Mouse (Mus musculus): ENCODE results near the gene Olfr370. TPM values are rescaled to one million over a fixed set of nuclear protein-coding genes. Genes with fewer than 3 reads are reported as not detected.

The Olfr370 gene
- total RNA-seq, 2 experiments from 2014 or later, result not detected

DNA sequence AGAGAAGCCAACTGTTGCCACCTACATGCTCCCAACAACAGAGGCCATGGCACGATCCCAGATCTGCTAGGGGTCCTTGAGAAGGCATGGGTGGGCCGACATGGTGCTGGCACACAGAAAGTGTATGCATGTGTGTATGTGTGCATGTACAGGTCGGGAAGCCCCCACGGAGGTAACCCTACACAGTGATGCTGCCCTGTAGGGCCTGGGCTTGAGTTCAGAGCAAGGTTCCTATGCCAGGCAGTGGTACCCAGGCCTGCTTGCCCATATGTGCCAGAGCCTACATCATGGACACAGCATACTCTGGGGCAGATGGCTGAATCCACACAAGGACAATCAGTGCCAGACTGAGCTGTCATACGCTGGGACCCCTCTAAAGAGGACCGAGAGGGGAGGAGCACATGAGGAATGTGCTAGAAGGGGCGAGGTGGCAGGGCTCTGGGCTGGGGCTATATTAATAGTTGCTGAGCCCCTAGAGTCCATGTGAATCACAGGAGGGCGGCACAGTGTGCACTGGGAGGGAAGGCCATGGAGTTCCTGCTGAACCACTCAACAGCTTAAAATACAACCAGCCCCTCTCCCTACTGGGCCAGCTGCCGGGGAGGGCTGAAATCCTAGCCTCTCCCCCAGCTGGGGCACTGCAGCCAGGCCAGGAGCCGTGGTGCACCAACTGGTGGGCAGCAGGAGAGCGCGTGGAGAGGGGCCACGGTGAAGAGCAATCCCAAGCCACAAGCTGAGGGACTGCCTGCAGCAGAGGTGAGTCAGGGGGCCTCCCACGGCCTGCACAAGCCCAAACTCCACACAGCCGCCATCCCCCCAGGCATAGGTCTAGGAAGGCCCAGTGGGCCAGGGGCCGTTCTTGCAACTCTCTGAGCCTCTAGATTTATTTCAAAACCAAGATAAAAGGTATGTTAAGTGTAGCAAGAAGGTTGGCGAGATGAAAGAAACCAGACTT is 40.3 kb downstream of the Olfr370 start:
- DNase-seq (ENCODE audit: low spot score), result peak; percentile 88

- DNase-seq (ENCODE audit: low spot score), result no peak
Measured at GRCm38 (mm10) chr8:83576516-83576895, 40.9 kb downstream of the Olfr370 start.

DNA sequence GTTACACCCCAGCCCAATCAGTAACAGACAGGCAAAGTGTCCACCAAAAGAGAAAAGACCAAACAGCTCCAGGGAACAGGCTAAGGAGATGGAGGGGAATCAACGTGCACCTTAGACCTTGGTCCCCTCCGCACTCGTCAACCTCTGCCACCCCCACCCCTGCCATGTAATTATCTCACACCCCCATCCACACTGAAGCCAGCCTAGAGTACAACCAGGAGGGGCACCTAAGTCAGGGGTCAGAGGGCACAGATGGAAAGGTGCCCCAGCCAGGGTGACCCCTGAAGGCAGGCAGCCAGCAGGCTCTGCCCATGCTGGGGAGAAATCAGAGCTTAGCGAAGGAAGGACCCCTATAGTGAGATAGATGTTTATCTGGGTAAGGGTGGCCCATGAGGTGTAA is 41.3 kb downstream of the Olfr370 start:
- DNase-seq (ENCODE audit: low spot score), result no peak

DNA sequence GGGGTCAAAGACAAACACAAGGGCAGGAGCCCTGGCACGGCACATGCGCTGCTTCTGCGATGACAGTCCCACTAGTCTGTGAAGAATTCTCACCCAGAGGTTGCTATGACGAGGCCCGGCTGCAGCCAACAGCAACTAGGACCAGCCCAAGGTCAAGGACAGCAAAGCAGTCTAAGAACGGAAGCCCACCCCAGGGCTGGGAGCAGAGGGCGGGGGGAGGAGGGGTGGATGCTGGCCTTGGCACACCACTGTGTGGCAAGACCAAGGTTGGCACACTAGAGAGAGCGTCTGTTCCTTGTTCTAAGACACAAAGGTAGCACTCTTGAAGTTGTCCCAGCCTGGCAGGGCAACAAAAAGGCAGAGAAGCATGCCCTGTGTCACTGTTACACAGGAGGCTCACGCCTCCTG is 41.8 kb downstream of the Olfr370 start:
- DNase-seq (ENCODE audit: low spot score), result no peak

- no peak for DNase-seq (ENCODE audit: low spot score)
Measured at GRCm38 (mm10) chr8:83578131-83579055, 42.8 kb downstream of the Olfr370 start.

DNA sequence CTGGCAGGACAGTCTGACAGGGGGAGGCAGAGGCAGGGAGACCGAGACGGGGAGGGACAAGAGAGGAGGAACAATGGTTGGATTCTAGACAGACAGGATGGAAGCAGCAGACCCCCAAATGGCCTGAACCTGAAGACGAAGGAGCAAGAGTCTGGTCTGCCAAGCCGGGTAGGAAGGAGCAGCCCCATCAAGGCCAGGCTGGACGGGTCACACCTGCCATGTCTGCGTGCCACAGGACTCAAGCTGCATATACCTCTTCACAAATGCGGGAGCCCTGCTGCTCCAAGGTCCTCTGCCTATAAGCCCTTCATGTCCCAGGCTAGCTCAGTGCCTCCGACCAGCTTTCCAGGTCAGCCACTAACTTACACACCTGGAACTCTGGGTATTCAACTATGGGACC is 44.1 kb downstream of the Olfr370 start:
- no peak for DNase-seq (ENCODE audit: low spot score)

GRCm38 (mm10) chr8:83580826-83581225 is 45.2 kb downstream of the Olfr370 start:
- peak; percentile 76 for DNase-seq (ENCODE audit: low spot score)

GRCm38 (mm10) chr8:83582226-83582625 is 46.6 kb downstream of the Olfr370 start:
- DNase-seq (ENCODE audit: low spot score), result no peak

GRCm38 (mm10) chr8:83583236-83583635 is 47.7 kb downstream of the Olfr370 start:
- DNase-seq (ENCODE audit: low spot score), result no peak

DNA sequence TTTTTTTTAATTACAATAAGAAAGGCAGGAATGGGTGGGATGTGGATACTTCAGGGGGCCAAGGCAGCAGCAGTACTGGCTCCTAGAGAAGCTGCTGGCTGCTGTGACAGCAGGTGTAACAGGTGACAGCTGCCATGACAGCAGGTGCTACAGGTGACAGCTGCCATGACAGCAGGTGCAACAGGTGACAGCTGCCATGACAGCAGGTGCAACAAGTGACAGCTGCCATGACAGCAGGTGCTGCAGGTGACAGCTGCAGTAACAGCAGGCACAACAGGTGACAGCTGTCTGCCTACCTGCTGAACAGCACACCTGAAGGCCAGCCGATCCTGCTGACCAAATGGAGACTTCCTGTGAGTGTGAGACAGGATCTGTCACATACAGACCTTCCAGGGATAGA is 49.2 kb downstream of the Olfr370 start:
- DNase-seq (ENCODE audit: low spot score), result no peak

GRCm38 (mm10) chr8:83585333-83585732 is 49.8 kb downstream of the Olfr370 start:
- DNase-seq (ENCODE audit: low spot score), result no peak

DNA sequence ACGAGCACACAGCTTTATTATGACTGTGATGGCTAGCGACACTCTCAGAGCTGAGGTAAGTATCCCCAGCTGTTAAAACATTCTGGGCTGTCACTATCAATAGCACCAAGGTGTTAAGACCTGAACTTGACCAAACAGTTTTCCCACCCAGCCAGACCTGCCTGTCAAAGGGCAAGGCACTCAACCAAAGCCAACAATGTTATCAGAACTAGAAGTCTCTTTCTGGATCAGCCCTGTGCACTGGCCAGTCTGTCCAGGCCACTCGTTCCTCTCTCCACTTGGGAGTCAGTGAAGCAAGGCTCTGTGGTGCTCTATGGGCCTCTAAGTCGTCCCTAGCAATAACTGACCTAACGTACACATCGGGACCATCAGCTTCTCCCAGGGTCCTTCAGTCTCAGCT is 52.1 kb downstream of the Olfr370 start:
- no peak for DNase-seq (ENCODE audit: low spot score)

DNA sequence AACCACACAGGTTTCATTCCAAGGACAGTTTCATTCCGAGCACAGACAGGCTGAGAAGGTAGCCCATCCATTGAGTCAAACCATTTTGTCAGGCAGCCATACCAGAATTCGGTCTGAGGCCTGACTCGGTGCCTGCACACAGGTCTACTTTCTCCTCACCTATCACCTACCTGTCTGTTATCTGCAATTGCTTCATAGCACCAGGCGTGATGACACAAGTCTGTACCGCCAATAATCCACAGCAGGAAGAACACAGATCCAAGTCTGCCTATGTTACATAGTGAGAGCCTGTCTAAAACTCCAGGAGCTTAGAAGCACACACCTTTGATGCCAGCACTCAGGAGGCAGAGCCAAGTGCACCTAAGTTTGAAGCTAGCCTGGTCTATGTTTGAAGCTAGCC is 53.3 kb downstream of the Olfr370 start:
- DNase-seq (ENCODE audit: low spot score), result no peak

DNA sequence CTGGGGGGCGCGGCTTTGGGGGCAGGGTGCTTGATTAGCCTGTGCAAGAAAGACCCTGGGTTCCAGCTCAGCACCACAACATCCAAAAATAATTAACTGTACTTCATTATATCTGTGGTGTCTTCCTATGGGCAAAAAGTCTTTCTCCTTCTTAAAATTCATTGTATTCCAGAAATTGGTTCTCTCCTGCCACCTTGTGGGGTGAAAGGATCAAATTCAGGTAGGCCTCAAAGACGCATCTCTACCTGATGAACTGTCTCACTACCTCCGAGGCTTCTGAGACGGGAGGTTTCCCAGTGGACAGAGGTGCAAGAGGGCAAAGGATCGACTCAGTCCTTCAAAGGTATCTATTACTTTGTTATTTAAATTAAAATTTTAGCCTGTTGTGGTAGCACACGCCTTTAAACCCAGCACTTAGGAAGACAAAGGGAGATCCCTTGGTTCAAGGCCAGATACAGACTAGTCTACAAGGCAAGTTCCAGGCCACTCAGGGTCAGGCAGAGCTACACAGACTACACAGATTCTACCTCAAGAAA is 55.0 kb downstream of the Olfr370 start:
- no peak for DNase-seq (ENCODE audit: low spot score)

DNA sequence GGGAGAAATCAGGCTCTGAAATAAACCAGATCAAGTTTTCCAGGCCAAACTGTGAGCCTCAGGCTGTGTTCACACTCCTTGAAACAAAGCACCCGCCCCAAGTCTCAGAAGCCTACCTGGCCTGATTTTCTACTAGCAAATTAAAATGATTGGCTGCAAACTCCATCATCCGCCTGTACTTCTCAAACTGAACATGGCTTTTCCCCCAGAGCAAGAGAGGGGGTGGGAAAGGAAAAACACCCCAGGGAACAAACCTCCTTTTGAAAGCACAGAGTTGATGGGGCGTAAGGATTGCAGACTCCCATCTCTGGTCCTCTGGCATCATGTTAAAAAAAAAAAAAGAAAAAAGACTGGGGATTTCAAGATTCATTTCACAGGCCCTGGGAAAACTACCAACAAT is 57.1 kb downstream of the Olfr370 start:
- DNase-seq (ENCODE audit: low spot score), result no peak

- DNase-seq (ENCODE audit: low spot score), result no peak
Measured at GRCm38 (mm10) chr8:83593325-83594166, 58.0 kb downstream of the Olfr370 start.

- peak; percentile 95 for DNase-seq (ENCODE audit: low spot score)
Measured at GRCm38 (mm10) chr8:83594167-83595049, 58.8 kb downstream of the Olfr370 start.
